Comparison of ENCODE assay signal across 8 mouse cellular contexts in genomic region chr8:120795944-120796635, GRCm38 (mm10). TPM values are rescaled to one million over a fixed set of nuclear protein-coding genes. Genes with fewer than 3 reads are reported as not detected.
A peak's percentile ranks its signal among the peaks of the same experiment; 100 is the strongest.
DNase-seq lines count a peak whose midpoint lies in the region; ATAC-seq and TF ChIP-seq lines count a peak whose summit lies in the region.

No protein-coding gene starts in this region.

- H3K9me3 ChIP-seq in ES-Bruce4 (replicated peaks; ENCODE audit: control insufficient read depth, insufficient read depth, low read length, poor library complexity, severe bottlenecking) = no peaks in the 10 kb centered on the region
- H3K9me3 ChIP-seq in forebrain, embryonic 16.5 days (ENCODE audit: control insufficient read depth, low read length) = no peaks in the 10 kb centered on the region
- H3K9me3 ChIP-seq in lung, embryonic 14.5 days (ENCODE audit: low read depth, low read length) = no peaks in the 10 kb centered on the region

- peak; percentile 97 for TF ChIP-seq CTCF in ES-Bruce4 (IDR thresholded peaks at IDR 0.05; ENCODE audit: low read depth, low read length)
- peak; percentile 99 for TF ChIP-seq CTCF in lung, embryonic 14.5 days (IDR thresholded peaks at IDR 0.05; ENCODE audit: low read depth)

- H3K9ac ChIP-seq in ES-Bruce4 (ENCODE audit: low read depth, poor library complexity, severe bottlenecking) = no peak overlapping the region
- no peak overlapping the region for H3K9ac ChIP-seq in forebrain, embryonic 16.5 days (replicated peaks; ENCODE audit: low read depth, low read length)
- H3K9ac ChIP-seq in lung, embryonic 14.5 days = no peak overlapping the region

- peak; percentile 36 for DNase-seq in cerebellum, adult 11 months
- peak; percentile 91 for DNase-seq in heart, postnatal 4 days
- DNase-seq in layer of hippocampus, adult 18-20 months (ENCODE audit: low spot score in 2 of 2) = peak; percentile 53 to 83
- peak; percentile 94 for DNase-seq in lung, embryonic 14.5 days
- DNase-seq in ovary, adult 18-20 months (ENCODE audit: low spot score) = peak; percentile 63
- DNase-seq in thymus, adult 18-20 months = peak; percentile 57 to 64

- no peak for TF ChIP-seq EP300 in ES-Bruce4 (IDR thresholded peaks at IDR 0.05; ENCODE audit: insufficient read depth, low read depth, low read length)

- peak; percentile 47; the same call in 1 of the 2 replicates for ATAC-seq in forebrain, embryonic 16.5 days
- peak; percentile 77 for ATAC-seq in lung, embryonic 14.5 days (ENCODE audit: insufficient read depth)

- no peak for TF ChIP-seq POLR2A in ES-Bruce4 (IDR thresholded peaks at IDR 0.05; ENCODE audit: insufficient read depth, low read length)

- no peaks in the 10 kb centered on the region for H3K27me3 ChIP-seq in ES-Bruce4 (ENCODE audit: control insufficient read depth, insufficient read depth, low read length, poor library complexity, severe bottlenecking)
- peaks cover 4% of the 10 kb centered on the region; the same call in 1 of the 2 replicates for H3K27me3 ChIP-seq in forebrain, embryonic 16.5 days (replicated peaks; ENCODE audit: control insufficient read depth, insufficient read depth, low read length)
- H3K27me3 ChIP-seq in lung, embryonic 14.5 days (ENCODE audit: insufficient read depth, low read length) = no peaks in the 10 kb centered on the region

- no peak overlapping the region for H3K4me2 ChIP-seq in forebrain, embryonic 16.5 days (ENCODE audit: low read length)
- H3K4me2 ChIP-seq in lung, embryonic 14.5 days = no peak overlapping the region

- no peak overlapping the region for H3K27ac ChIP-seq in ES-Bruce4 (ENCODE audit: insufficient read depth, low read length)
- H3K27ac ChIP-seq in forebrain, embryonic 16.5 days (ENCODE audit: low read length) = no peak overlapping the region
- no peak overlapping the region for H3K27ac ChIP-seq in lung, embryonic 14.5 days (ENCODE audit: low read depth)

- H3K4me1 ChIP-seq in ES-Bruce4 (ENCODE audit: control insufficient read depth, insufficient read depth, low read length) = no peaks in the 10 kb centered on the region
- 0 out of 2 replicates have a peak, but pooled peaks cover 2% of the 10 kb centered on the region for H3K4me1 ChIP-seq in forebrain, embryonic 16.5 days (replicated peaks; ENCODE audit: control insufficient read depth, insufficient read depth, low read length)
- H3K4me1 ChIP-seq in lung, embryonic 14.5 days (ENCODE audit: insufficient read depth) = no peaks in the 10 kb centered on the region

- whole genome bisulfite sequencing in forebrain, embryonic 16.5 days = 55% methylated on average over 9 of the region's 9 CpGs
- 46% methylated on average over 9 of the region's 9 CpGs for WGBS in lung, embryonic 14.5 days

- H3K36me3 ChIP-seq in ES-Bruce4 (ENCODE audit: control insufficient read depth, insufficient read depth, low read length, poor library complexity, severe bottlenecking) = no peaks in the 10 kb centered on the region
- H3K36me3 ChIP-seq in forebrain, embryonic 16.5 days (ENCODE audit: control insufficient read depth, insufficient read depth) = no peaks in the 10 kb centered on the region
- H3K36me3 ChIP-seq in lung, embryonic 14.5 days (ENCODE audit: insufficient read depth) = no peaks in the 10 kb centered on the region

- no peak overlapping the region for H3K4me3 ChIP-seq in ES-Bruce4 (ENCODE audit: low read depth, low read length)
- no peak overlapping the region for H3K4me3 ChIP-seq in forebrain, embryonic 16.5 days (replicated peaks; ENCODE audit: low read length)
- no peak overlapping the region for H3K4me3 ChIP-seq in lung, embryonic 14.5 days (ENCODE audit: low read depth, low read length)

RNA-seq across cellular contexts. Expression of gene Irf8, which starts 59.9 kb away (rescaled TPM):
- 0.91 and 1.4 TPM in 2 replicates for polyA plus RNA-seq in ES-Bruce4 (2011; ENCODE audit: insufficient read depth, insufficient read length, low read depth, missing spikeins)
- 3.6 and 4.2 TPM in 2 replicates for polyA plus RNA-seq in forebrain, embryonic 16.5 days (2015; fragmentation: Nextera tagmentation; extraction: Ambion mirVana)
- 1 to 10 TPM; 8.4 to 9.7 TPM for total RNA-seq in heart, postnatal 4 days (2021)
- total RNA-seq in layer of hippocampus, adult 18-20 months (2021) = 1 to 10 TPM; 3.7 to 4.6 TPM
- polyA plus RNA-seq in lung, embryonic 14.5 days (2014; fragmentation: Nextera tagmentation; extraction: Ambion mirVana) = 8.5 and 10.1 TPM in 2 replicates

Comparison
In these comparisons a context has a peak if more than half of its experiments do, and no peak if none do; other contexts are left out.
1. DNase-seq: peak in every context shown above with its lines; median percentile 94 in lung, embryonic 14.5 days; 91 in heart, postnatal 4 days; 68 in layer of hippocampus, adult 18-20 months; 63 in ovary, adult 18-20 months; 60 in thymus, adult 18-20 months; 36 in cerebellum, adult 11 months.